Mouse (Mus musculus) layer of hippocampus, postnatal 10 days (tissue): ENCODE results near the gene Ctdspl. TPM values are rescaled to one million over a fixed set of nuclear protein-coding genes. Genes with fewer than 3 reads are reported as not detected.

Experiments used
- DNase-seq, 2 experiments: peaks; one replicate each; pipeline ENCODE4 v3.0.0; 2021; ENCODE audit warnings: low spot score in 2 of 2
- microRNA-seq, 2 experiments: library from miRNA; unstranded; fragments of <30 nt; microRNA quantifications; one replicate each; pipeline ENCODE4 v1.2.0; 2021
- total RNA-seq, 2 experiments: library from RNA; stranded (reverse); gene quantifications; 2 replicates each; pipeline ENCODE4 v1.2.3; 2021

The Ctdspl gene
- total RNA-seq, 2 experiments from 2014 or later, result 17.0 to 19.0 TPM

GRCm38 (mm10) chr9:119090462-119090861 is 164.2 kb downstream of the Ctdspl start:
- no peak for DNase-seq

GRCm38 (mm10) chr9:119091581-119092310 is 165.5 kb downstream of the Ctdspl start:
- no peak for DNase-seq

- no peak for DNase-seq
Measured at GRCm38 (mm10) chr9:119092473-119093418, 166.5 kb downstream of the Ctdspl start.

Small RNA genes lying within 50 kb of the gene (microRNA-seq; reads per million reads assigned to microRNA genes)
- gene Mir26a-1, result 6.0 to 10.0 reads per million in 2 experiments

Other genes starting within 250 kb of the Ctdspl start
- gene Vill, start 126.3 kb downstream of the Ctdspl start, total RNA-seq, result 1 to 10 TPM in 1 of 2 experiments, under 1 TPM in 1; 0.78 to 1.3 TPM
- gene Plcd1, start 167.0 kb downstream of the Ctdspl start, total RNA-seq, result 10 to 100 TPM; 10.8 to 12.1 TPM
- 1 to 10 TPM; 1.8 to 2.7 TPM for gene Dlec1, start 176.0 kb downstream of the Ctdspl start, total RNA-seq
- gene Acaa1b, start 230.6 kb downstream of the Ctdspl start, total RNA-seq, result 1 to 10 TPM; 2.1 to 2.5 TPM
- gene Gm47289, start 232.7 kb downstream of the Ctdspl start, total RNA-seq, result not detected